Mouse (Mus musculus): ENCODE measurements around the gene Tmc1. TPM values are rescaled to one million over a fixed set of nuclear protein-coding genes. Genes with fewer than 3 reads are reported as not detected.

Tmc1 gene
- total RNA-seq, 2 experiments from 2014 or later = not detected

DNA sequence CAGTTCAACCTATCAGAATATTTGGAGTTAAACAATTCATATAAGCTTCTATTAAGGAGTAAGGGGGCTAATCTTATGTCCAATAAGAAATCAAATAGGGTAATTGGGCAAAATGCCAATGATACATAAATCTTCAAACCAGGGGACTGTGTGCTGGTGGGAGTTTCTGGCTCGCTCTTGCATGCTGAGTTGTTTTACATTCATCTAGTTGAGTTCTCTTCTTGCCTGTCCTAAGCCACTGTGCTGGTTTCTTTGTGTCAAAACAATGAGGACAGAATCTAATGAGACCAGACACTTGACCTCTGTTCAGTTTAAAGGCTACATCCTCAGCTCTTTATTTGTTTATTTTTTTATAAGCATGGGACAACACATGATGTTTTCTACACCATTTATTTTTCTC is 119.1 kb downstream of the Tmc1 start:
- intact Hi-C loops (cut with DNase I) = no loop called here
- DNase-seq (ENCODE audit: low spot score) = no peak

DNA sequence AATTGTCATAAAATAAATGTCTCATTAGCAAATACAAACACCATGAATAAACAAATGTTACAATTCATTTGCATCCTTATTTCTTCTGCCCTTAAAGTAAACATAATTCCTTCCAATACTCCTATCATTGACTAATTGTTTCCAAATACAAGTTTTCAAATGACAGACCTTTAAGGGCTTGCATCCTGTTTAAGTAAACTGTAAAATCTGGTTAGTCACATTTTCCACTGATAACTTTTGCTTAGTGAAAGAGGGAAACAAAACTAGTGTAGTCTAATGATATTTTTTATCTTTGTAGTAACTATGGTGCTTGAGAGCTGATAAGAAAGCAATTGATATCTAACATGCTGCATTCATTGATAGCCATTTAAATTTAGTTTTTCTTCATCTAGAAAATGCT is 154.5 kb downstream of the Tmc1 start:
- intact Hi-C loops (cut with DNase I) = loop anchor here (5.0 to 10.0 kb wide), 4 partner anchors 235 to 943 kb away; no protein-coding TSS in a partner anchor
- DNase-seq (ENCODE audit: low spot score) = no peak

DNA sequence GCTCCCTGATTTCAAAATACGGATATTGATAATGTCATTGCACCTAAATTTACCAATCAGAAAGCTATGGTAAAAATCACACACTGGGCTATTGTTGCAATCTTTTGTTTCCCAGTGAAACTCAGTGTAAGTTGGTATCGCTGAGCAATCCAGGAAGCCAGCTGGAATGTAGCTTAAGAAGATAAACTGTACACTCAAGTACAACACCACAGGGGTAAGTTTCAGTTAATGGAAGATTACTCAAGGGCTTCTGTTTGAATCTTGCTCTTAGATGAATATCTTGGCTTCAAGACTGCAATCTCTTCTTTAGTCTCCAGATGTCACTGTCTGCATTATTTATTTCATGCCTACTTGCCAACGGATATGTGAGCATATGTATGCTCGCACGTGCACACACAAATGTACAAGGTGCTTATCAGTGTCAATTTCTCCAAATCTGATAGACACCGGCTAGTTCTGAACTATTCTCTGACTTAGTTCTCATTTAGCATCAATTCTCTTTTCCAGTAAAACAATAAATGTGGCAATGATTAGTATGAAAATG is 156.4 kb downstream of the Tmc1 start:
- intact Hi-C loops (cut with DNase I) = loop anchor here (5.0 to 10.0 kb wide), 4 partner anchors 237 to 945 kb away; no protein-coding TSS in a partner anchor
- DNase-seq (ENCODE audit: low spot score) = no peak

DNA sequence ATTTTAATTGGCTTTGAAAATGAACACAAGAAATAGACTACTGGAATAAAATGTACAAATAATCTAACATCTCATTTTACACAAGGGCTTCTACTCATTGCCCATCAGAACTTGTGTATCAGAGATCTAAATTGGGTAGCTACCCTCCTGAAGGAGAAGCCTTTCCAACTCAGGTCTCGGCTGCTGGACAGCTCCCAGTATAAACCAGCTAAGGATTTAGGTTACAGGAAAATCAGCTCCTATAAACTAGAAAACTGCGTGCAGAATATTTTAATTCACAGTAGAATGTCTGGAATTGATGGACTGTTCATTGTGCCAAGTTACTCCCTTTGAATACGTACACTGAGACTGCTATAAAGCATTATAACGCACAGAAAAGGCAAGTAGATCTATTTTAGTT is 158.0 kb downstream of the Tmc1 start:
- no peak for DNase-seq (ENCODE audit: low spot score)
- intact Hi-C loops (cut with DNase I) = loop anchor here (5.0 to 10.0 kb wide), 4 partner anchors 239 to 946 kb away; no protein-coding TSS in a partner anchor

DNA sequence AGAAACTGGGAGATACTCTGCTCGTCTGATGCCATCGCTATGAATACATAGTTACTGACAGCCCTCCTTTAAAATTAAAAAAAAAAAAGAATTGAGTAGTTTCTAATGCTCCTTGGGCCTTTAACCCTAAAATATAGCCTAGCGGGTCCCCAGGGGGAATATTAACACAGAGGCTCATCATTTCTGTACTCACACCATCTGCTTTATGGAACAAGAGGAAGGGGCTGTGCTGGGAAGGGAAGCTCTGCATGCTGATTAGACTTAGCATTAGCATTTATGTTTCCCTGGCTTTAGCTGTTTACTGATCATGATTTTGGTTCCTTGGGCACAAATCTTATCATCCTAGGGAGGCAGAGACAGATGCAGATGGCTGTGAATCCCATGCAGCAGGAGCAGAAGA is 159.0 kb downstream of the Tmc1 start:
- intact Hi-C loops (cut with DNase I) = loop anchor here (5.0 to 10.0 kb wide), 4 partner anchors 240 to 947 kb away; no protein-coding TSS in a partner anchor
- no peak for DNase-seq (ENCODE audit: low spot score)

DNA sequence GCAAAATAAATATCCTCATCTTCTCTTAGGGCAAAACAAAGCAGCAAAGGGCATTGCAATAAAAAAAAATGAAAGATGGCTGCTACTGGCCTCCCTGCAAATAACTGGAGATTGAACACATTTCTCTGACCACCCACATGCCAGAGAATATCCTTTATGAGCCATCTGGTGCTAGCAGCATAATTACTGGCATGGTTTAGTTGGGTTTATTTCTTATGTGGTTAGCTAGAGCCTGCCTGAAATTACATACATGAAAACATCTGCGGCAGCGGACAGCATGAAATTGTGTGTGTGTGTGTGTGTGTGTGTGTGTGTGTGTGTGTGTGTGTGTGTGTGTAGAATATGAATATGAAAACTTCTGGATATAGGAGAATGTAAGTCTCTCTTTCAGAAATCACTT is 161.2 kb downstream of the Tmc1 start:
- no peak for DNase-seq (ENCODE audit: low spot score)
- intact Hi-C loops (cut with DNase I) = loop anchor here (10.0 kb wide), 2 partner anchors 242 to 582 kb away; no protein-coding TSS in a partner anchor

DNA sequence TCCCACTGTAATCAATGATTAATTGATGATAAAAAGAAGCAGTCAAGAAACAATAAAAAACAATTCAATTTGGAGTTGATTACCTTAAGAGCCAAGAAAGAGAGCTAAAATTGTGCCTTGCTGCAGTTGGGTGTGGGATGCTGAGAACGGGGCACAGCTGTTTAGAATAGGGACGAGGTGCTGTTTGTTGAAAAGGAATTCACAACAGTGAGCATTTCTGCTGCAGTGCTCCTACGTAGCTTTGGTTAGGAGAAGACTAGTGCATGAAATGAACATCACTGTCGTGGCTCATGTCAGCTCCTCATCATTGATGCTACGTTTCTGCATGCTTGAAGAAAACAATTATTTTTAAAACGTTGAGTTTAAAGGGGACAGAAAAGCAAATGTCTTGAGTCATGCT is 166.7 kb downstream of the Tmc1 start:
- intact Hi-C loops (cut with DNase I) = no loop called here
- DNase-seq (ENCODE audit: low spot score) = no peak

DNA sequence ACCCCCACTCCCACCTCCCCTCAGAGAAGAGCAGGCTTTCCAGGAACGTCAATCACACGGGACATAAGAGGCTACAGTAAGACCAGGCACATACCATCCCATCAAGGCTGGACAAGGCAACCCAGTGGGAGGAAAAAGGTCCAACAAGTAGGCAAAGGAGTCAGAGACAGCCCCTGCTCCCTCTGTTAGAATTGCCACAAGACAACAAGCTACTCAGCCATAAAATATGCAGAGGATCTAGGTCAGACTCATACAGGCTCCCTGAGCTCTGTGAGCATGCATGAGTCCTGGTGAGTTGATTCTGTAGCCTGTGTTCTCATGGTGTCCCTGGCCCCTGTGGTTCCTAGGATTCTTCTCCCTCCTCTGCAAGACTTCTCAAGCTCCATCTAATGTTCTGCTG is 178.3 kb downstream of the Tmc1 start:
- DNase-seq (ENCODE audit: low spot score) = no peak
- intact Hi-C loops (cut with DNase I) = no loop called here

DNA sequence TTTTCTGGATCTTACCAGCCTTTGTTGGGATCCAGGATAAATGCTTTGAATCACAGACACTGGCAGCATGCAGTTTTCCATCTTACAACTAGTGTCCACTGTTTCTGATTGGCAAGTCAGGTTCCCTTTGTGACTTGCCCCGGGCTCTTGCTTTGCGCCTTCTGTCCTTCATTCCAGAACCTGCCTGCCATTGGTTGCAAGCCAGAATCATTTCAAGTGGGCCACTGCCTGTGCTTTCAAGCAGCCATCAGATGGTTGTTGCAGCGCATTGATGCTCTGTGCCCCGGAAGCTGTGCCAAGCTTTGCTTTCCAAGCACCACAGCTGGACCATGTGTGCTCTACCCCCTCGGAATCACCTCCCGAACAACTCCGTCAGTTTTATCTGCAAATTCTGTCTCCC is 180.1 kb downstream of the Tmc1 start:
- intact Hi-C loops (cut with DNase I) = no loop called here
- DNase-seq (ENCODE audit: low spot score) = no peak

DNA sequence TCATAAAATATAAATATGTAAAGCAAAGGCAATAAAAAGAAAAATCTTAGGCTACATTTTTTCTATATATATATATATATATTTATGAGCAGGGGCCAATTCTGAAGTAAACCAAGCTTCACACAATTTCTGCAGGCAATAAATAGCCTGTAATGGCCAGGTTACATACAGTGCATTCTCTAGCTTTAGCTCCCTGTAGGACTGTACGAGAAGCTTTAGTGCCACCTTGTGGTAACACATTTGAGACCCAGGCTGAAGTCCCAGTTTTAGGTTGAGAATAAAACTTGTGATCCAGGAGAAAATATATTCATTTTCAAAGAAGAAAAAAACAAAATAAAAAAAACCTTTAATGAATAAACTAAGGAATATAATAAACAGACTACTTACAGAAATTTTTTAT is 189.8 kb downstream of the Tmc1 start:
- intact Hi-C loops (cut with DNase I) = loop anchor here (10.0 kb wide), 2 partner anchors 319 to 399 kb away; no protein-coding TSS in a partner anchor
- DNase-seq (ENCODE audit: low spot score) = no peak

DNA sequence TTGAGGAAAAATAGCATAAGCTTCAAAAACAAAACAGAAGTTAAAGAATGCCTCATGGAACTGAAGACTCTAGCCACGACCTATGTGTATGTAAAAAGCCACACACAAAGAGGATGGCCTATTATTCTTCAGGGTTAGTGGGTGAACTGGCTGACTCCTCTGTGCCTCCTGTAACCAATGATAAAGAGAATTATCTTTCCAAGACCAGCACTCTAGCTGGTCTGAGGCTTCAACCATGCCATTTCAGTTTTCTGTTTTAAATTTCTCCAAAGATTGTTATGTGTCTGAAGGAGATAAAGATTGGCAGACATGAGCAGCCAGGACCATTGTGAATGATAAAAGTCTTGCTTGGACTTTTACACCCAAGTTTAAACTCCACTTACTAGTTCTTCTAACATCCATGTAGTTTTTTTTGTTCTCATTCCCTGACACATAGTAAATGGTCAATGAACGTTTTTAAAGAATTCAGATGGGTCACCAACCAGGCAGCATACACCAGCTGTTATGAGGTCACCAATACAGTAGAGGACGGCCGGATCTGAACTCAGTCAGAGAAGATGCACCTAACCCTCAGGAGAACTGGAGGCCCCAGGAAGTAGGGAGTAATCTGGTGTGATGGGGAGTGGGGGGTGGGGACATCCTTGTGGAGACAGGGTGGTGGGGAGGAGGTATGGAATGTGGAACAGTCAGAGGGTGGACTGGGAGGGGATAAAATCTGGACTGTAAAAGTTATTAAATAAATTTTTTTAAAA is 192.2 kb downstream of the Tmc1 start:
- intact Hi-C loops (cut with DNase I) = loop anchor here (10.0 kb wide), 2 partner anchors 317 to 397 kb away; no protein-coding TSS in a partner anchor
- no peak for DNase-seq (ENCODE audit: low spot score)

DNA sequence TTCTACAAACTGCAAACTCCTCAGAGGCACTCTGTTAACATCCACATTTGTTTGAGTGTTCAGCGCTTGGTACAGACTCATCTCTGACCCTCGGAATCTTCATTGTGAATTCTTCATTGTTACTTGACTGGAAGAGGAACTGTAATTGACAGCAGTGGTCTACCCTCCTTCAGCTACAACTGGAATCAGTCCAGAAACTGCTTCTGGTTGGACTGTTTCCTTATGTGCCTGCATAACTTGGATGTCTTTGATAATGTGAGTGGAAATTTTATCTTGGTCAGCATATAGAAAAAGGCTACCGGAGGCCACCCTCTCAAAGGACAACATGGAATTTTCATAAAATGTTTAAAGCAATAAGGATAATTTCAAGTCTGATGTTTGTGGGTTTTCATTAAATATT is 192.9 kb downstream of the Tmc1 start:
- intact Hi-C loops (cut with DNase I) = loop anchor here (10.0 kb wide), 2 partner anchors 316 to 396 kb away; no protein-coding TSS in a partner anchor

DNA sequence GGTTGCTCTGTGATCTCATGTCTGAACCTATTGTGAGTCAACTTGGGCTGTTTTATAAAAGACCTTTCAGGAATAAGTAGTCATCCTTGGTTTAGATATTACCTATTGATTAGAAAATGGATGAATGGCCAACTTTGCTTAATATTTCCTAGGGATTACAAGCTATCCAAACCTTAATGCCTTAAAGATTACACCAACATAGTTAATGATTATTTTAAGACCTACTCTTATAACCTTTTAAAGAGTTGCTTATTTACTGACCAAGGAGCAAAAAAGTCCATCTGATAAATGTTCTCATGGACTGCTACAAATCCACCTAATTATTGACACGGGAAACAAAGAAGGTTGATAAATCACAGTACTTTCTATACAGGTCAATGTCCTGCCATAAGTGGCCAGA is 209.4 kb downstream of the Tmc1 start:
- intact Hi-C loops (cut with DNase I) = no loop called here

More for the DNA sequence above, 192.9 kb downstream of the Tmc1 start:
- DNase-seq (ENCODE audit: low spot score) = no peak

More for the DNA sequence above, 209.4 kb downstream of the Tmc1 start:
- DNase-seq (ENCODE audit: low spot score) = no peak

Other genes starting within 250 kb of the Tmc1 start
- under 1 TPM; 0.34 to 0.36 TPM for gene Aldh1a7, start 226.6 kb downstream of the Tmc1 start, total RNA-seq (2021)